Mouse (Mus musculus) midbrain, embryonic 13.5 days (tissue): ENCODE results near the gene Olfr224. TPM values are rescaled to one million over a fixed set of nuclear protein-coding genes. Genes with fewer than 3 reads are reported as not detected.
"Not testable (repeated sequence)": the region's sequence is repeated elsewhere in the genome, so short reads cannot be mapped to it uniquely, and the experiment has no call there.

Experiments
- ATAC-seq: fragments of 200-750 bp; cut with Nextera tagmentation; 2 replicates; pipeline ENCODE4 v1.8.0; 2017; ENCODE audit warnings: mild to moderate bottlenecking, moderate TSS enrichment, moderate library complexity
- H3K27ac ChIP-seq: fragments of 300-500 bp; sonication (generic); 2 replicates; pipeline ENCODE4 v1.5.1; 2015; ENCODE audit warnings: inconsistent platforms, mild to moderate bottlenecking, moderate library complexity
- H3K27me3 ChIP-seq: fragments of 300-500 bp; sonication (generic); 2 replicates; pipeline ENCODE4 v1.6.1; 2015; ENCODE audit warnings: mild to moderate bottlenecking, inconsistent platforms
- H3K36me3 ChIP-seq: fragments of 300-500 bp; sonication (generic); 2 replicates; pipeline ENCODE4 v1.6.1; 2015; ENCODE audit warnings: mild to moderate bottlenecking, inconsistent platforms
- H3K4me1 ChIP-seq: fragments of 300-500 bp; sonication (generic); replicated peaks from 2 replicates; pipeline ENCODE4 v1.6.1; 2015; ENCODE audit warnings: inconsistent platforms
- H3K4me2 ChIP-seq: fragments of 300-500 bp; sonication (generic); replicated peaks from 2 replicates; pipeline ENCODE4 v1.6.1; 2015; ENCODE audit warnings: moderate library complexity, mild to moderate bottlenecking, inconsistent platforms
- H3K4me3 ChIP-seq: fragments of 300-500 bp; sonication (generic); replicated peaks from 2 replicates; pipeline ENCODE4 v1.5.1; 2015; ENCODE audit warnings: mild to moderate bottlenecking, inconsistent platforms
- H3K9ac ChIP-seq: fragments of 300-500 bp; sonication (generic); replicated peaks from 2 replicates; pipeline ENCODE4 v1.6.1; 2015; ENCODE audit warnings: mild to moderate bottlenecking, inconsistent platforms
- H3K9me3 ChIP-seq: fragments of 300-500 bp; sonication (generic); 2 replicates; pipeline ENCODE4 v1.6.1; 2016; ENCODE audit warnings: mild to moderate bottlenecking, inconsistent platforms
- WGBS: fragments of 180-500 bp; shearing (Covaris S2); methylation state at CpG from one replicate; pipeline ENCODE4 v1.1.7; 2015; 5-methylcytosine and 5-hydroxymethylcytosine counted together
- polyA plus RNA-seq: library from polyadenylated mRNA; unstranded; fragments of >200 nt; fragmentation: Nextera tagmentation; extraction: Ambion mirVana; gene quantifications from 2 replicates; pipeline ENCODE4 v1.2.1, GENCODE M21; 2015

Gene Olfr224
- polyA plus RNA-seq, 1 experiment from 2014 or later, result not detected

- H3K27ac ChIP-seq, result no peak overlapping the region
- no peaks in the 10 kb centered on the region for H3K27me3 ChIP-seq
- no peaks in the 10 kb centered on the region for H3K9me3 ChIP-seq
- no peak overlapping the region for H3K4me3 ChIP-seq
- no peaks in the 10 kb centered on the region for H3K4me1 ChIP-seq
- 90% methylated on average over 13 of the region's 13 CpGs for WGBS
- no peak for ATAC-seq
- H3K9ac ChIP-seq, result no peak overlapping the region
- no peaks in the 10 kb centered on the region for H3K36me3 ChIP-seq
- no peak overlapping the region for H3K4me2 ChIP-seq
These were observed 27.5 kb upstream of the Olfr224 start for GRCm38 (mm10) chr11:58597837-58598236.

- ATAC-seq, result no peak
- Histone ChIP-seq H3K9ac (no peak within 1 kb of the TSS), H3K9me3 (no peaks in the 10 kb centered on the region), H3K27ac (no peak within 1 kb of the TSS), H3K4me1 (no peaks in the 10 kb centered on the region), H3K4me3 (no peak within 1 kb of the TSS), H3K36me3 (no peaks in the 10 kb centered on the region), H3K27me3 (no peaks in the 10 kb centered on the region), H3K4me2 (no peak within 1 kb of the TSS)
- WGBS, result 88% methylated on average over 6 of the region's 6 CpGs
These were observed 24.5 kb upstream of the Olfr224 start, which contains the start of gene Olfr324 for GRCm38 (mm10) chr11:58594814-58595213. Gene Olfr324, plus strand, starts transcription at chr11:58595114.

GRCm38 (mm10) chr11:58588620-58589250 lies 18.4 kb upstream of the Olfr224 start:
- ATAC-seq, result no peak
- no peak overlapping the region for H3K27ac ChIP-seq
- no peak overlapping the region for H3K4me2 ChIP-seq
- no peaks in the 10 kb centered on the region for H3K27me3 ChIP-seq
- no peaks in the 10 kb centered on the region for H3K9me3 ChIP-seq
- no peaks in the 10 kb centered on the region for H3K36me3 ChIP-seq
- WGBS, result 61% methylated on average over 3 of the region's 3 CpGs
- H3K4me3 ChIP-seq, result no peak overlapping the region
- no peak overlapping the region for H3K9ac ChIP-seq
- no peaks in the 10 kb centered on the region for H3K4me1 ChIP-seq

GRCm38 (mm10) chr11:58587898-58588348 lies 17.6 kb upstream of the Olfr224 start:
- H3K9me3 ChIP-seq, result no peaks in the 10 kb centered on the region
- H3K36me3 ChIP-seq, result no peaks in the 10 kb centered on the region
- no peak overlapping the region for H3K9ac ChIP-seq
- no peak overlapping the region for H3K4me3 ChIP-seq
- ATAC-seq, result no peak
- 77% methylated on average over 7 of the region's 7 CpGs for WGBS
- no peaks in the 10 kb centered on the region for H3K4me1 ChIP-seq
- H3K27ac ChIP-seq, result no peak overlapping the region
- no peaks in the 10 kb centered on the region for H3K27me3 ChIP-seq
- no peak overlapping the region for H3K4me2 ChIP-seq

GRCm38 (mm10) chr11:58578636-58579035 lies 8.3 kb upstream of the Olfr224 start:
- H3K27me3 ChIP-seq, result no peaks in the 10 kb centered on the region
- ATAC-seq, result no peak
- H3K4me2 ChIP-seq, result no peak overlapping the region
- H3K36me3 ChIP-seq, result no peaks in the 10 kb centered on the region
- no peaks in the 10 kb centered on the region for H3K4me1 ChIP-seq
- 84% methylated on average over 8 of the region's 8 CpGs for WGBS
- H3K4me3 ChIP-seq, result no peak overlapping the region
- no peaks in the 10 kb centered on the region for H3K9me3 ChIP-seq
- no peak overlapping the region for H3K27ac ChIP-seq
- H3K9ac ChIP-seq, result no peak overlapping the region

- 89% methylated on average over 1 of the region's 1 CpGs for WGBS
- Histone ChIP-seq H3K4me2 (no peak within 1 kb of the TSS), H3K9me3 (no peaks in the 10 kb centered on the region), H3K27ac (no peak within 1 kb of the TSS), H3K4me1 (no peaks in the 10 kb centered on the region), H3K9ac (no peak within 1 kb of the TSS), H3K27me3 (no peaks in the 10 kb centered on the region), H3K4me3 (no peak within 1 kb of the TSS), H3K36me3 (no peaks in the 10 kb centered on the region)
- ATAC-seq, result no peak
These were observed 7.1 kb upstream of the Olfr224 start, which contains the start of gene Olfr325 for GRCm38 (mm10) chr11:58577430-58577829. Gene Olfr325, plus strand, starts transcription at chr11:58577730.

- Histone ChIP-seq H3K27me3 (no peaks in the 10 kb centered on the region), H3K9me3 (no peaks in the 10 kb centered on the region), H3K4me3 (no peak within 1 kb of the TSS), H3K27ac (no peak within 1 kb of the TSS), H3K36me3 (no peaks in the 10 kb centered on the region), H3K4me2 (no peak within 1 kb of the TSS), H3K4me1 (no peaks in the 10 kb centered on the region), H3K9ac (no peak within 1 kb of the TSS)
- no peak for ATAC-seq
- WGBS, result 81% methylated on average over 1 of the region's 1 CpGs
These were observed 14.8 kb downstream of the Olfr224 start, which contains the start of gene Olfr328 for GRCm38 (mm10) chr11:58555536-58555935. Gene Olfr328, minus strand, starts transcription at chr11:58555636.

GRCm38 (mm10) chr11:58546322-58546721 lies 24.0 kb downstream of the Olfr224 start, which contains the start of gene Olfr329-ps:
Gene Olfr329-ps, minus strand, starts transcription at chr11:58546422.
- no peaks in the 10 kb centered on the region for H3K4me1 ChIP-seq
- 82% methylated on average over 5 of the region's 5 CpGs for WGBS
- no peak for ATAC-seq

GRCm38 (mm10) chr11:58534736-58535135 lies 35.6 kb downstream of the Olfr224 start, which contains the start of gene Olfr330:
Gene Olfr330, minus strand, starts transcription at chr11:58534836.
- not testable (repeated sequence) for H3K27ac ChIP-seq, ATAC-seq, H3K4me2 ChIP-seq, H3K9ac ChIP-seq, H3K9me3 ChIP-seq, H3K27me3 ChIP-seq, H3K4me1 ChIP-seq, H3K4me3 ChIP-seq, H3K36me3 ChIP-seq

More at GRCm38 (mm10) chr11:58546322-58546721, 24.0 kb downstream of the Olfr224 start, which contains the start of gene Olfr329-ps:
- no peaks in the 10 kb centered on the region for H3K36me3 ChIP-seq
- no peak within 1 kb of the TSS for H3K4me2 ChIP-seq
- H3K9ac ChIP-seq, result no peak within 1 kb of the TSS
- H3K27ac ChIP-seq, result no peak within 1 kb of the TSS
- no peak within 1 kb of the TSS for H3K4me3 ChIP-seq
- H3K9me3 ChIP-seq, result no peaks in the 10 kb centered on the region
- no peaks in the 10 kb centered on the region for H3K27me3 ChIP-seq

- H3K9ac ChIP-seq, H3K4me1 ChIP-seq, H3K27me3 ChIP-seq, H3K9me3 ChIP-seq, H3K4me3 ChIP-seq, H3K36me3 ChIP-seq, H3K4me2 ChIP-seq, H3K27ac ChIP-seq, ATAC-seq: not testable (repeated sequence)
- WGBS, result 92% methylated on average over 7 of the region's 9 CpGs
These were observed 50.6 kb downstream of the Olfr224 start for GRCm38 (mm10) chr11:58519756-58520155.

- not testable (repeated sequence) for H3K9me3 ChIP-seq, H3K27me3 ChIP-seq, H3K9ac ChIP-seq, H3K36me3 ChIP-seq, H3K4me1 ChIP-seq, H3K4me3 ChIP-seq, ATAC-seq, H3K4me2 ChIP-seq, H3K27ac ChIP-seq
- WGBS, result 92% methylated on average over 17 of the region's 18 CpGs
These were observed 51.4 kb downstream of the Olfr224 start for GRCm38 (mm10) chr11:58518916-58519315.
